Mouse (Mus musculus) olfactory bulb, adult 2 months (tissue): ENCODE data around the gene Fam78b. TPM values are rescaled to one million over a fixed set of nuclear protein-coding genes. Genes with fewer than 3 reads are reported as not detected.

ENCODE experiments used
- H3K27ac ChIP-seq: fragments of 200-500 bp; 2 replicates; pipeline ENCODE4 v1.5.1; 2012; ENCODE audit warnings: low read depth, low read length; ENCODE audit not compliant: insufficient read depth
- H3K4me1 ChIP-seq: fragments of 200-500 bp; 2 replicates; pipeline ENCODE4 v1.6.1; 2012; ENCODE audit warnings: low read length; ENCODE audit not compliant: control insufficient read depth, insufficient read depth
- H3K4me3 ChIP-seq: fragments of 200-500 bp; 2 replicates; pipeline ENCODE4 v1.5.1; 2012; ENCODE audit warnings: mild to moderate bottlenecking, low read depth, low read length, moderate library complexity; ENCODE audit not compliant: insufficient read depth
- CTCF ChIP-seq: fragments of 200-500 bp; IDR thresholded peaks from 2 replicates; pipeline ENCODE4 v1.5.1; 2012; ENCODE audit warnings: low read depth, mild to moderate bottlenecking, low read length, moderate library complexity; ENCODE audit not compliant: insufficient read depth
- POLR2A ChIP-seq: fragments of 200-500 bp; IDR thresholded peaks from 2 replicates; pipeline ENCODE4 v1.6.1; 2012; ENCODE audit warnings: mild to moderate bottlenecking, low read depth, low read length, moderate library complexity; ENCODE audit not compliant: insufficient read depth
- WGBS: fragments of 180-500 bp; shearing (Covaris S2); methylation state at CpG from one replicate; pipeline ENCODE4 v1.1.7; 2018; 5-methylcytosine and 5-hydroxymethylcytosine counted together
- polyA plus RNA-seq: library from polyadenylated mRNA; stranded (reverse); fragments of >200 nt; gene quantifications from 2 replicates; pipeline ENCODE4 v1.2.4, GENCODE M21; 2012; ENCODE audit warnings: low replicate concordance; ENCODE audit not compliant: missing spikeins, insufficient read depth, insufficient read length

The Fam78b gene
- polyA plus RNA-seq, 1 experiment, result not detected

DNA sequence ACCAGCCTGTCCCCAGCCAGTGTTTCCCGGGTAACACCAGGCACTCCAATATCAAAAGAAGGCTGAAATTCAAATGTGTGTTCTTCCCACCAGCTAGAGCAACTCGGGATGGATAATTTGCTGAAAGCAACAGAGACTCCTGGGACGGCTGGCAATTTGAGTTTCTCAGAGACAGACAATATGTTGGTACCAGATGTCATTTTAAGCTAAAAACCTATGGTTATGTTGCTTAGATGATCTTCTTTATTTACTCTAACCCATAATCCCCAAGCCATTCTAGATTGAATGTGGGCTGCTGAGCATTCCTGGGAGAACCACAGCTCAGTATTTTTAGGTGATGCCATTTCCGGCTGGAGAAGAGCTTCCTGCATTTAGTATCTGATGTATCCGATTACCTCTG is 56.3 kb downstream of the Fam78b start:
- WGBS, result 22% methylated on average over 5 of the region's 5 CpGs

DNA sequence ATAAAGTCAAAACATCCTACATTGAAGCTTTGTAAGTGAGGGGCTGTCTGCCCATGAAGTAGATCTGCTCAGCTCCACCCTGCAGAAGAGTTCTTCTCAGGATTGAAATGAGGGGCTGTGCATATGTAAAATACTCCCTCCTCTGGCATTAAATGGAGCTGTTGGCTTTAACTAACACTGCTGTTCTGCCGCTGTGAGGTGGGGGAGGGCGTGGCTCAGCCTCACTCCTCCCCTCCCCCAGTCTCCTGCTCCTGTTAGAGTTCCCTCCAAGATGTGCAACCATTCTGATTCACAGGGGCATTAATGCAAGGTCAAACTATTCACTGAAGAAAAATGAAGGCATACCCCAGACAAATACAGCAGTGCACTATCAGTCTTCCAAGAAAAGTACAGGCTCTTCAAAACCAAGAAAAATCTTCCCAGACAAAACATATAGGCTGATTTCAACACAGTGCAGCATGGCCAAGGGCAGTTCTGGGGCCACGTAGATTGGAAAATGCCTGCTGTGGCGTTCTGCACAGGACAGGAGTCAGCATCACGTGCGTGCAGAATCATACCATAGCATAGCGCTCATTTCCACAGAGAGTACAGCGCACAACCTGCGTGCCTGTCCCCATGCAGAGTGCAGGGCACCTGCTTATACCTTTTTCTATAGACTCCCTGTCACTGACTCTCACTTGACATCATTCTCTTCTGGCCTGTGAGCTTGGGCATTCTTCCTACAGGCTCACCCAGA is 58.5 kb downstream of the Fam78b start:
- 68% methylated on average over 9 of the region's 9 CpGs for WGBS
- TF ChIP-seq POLR2A, result no peak
- no peak for TF ChIP-seq CTCF
- H3K4me3 ChIP-seq, result no peak overlapping the region
- H3K4me1 ChIP-seq, result peaks cover 31% of the 10 kb centered on the region
- no peak overlapping the region for H3K27ac ChIP-seq

More for the DNA sequence above, 56.3 kb downstream of the Fam78b start:
- TF ChIP-seq POLR2A, result no peak
- TF ChIP-seq CTCF, result no peak
- 0 out of 2 replicates have a peak overlapping the region, but pooled peaks have one; percentile 43 for H3K27ac ChIP-seq
- no peak overlapping the region for H3K4me3 ChIP-seq
- peaks cover 33% of the 10 kb centered on the region for H3K4me1 ChIP-seq

DNA sequence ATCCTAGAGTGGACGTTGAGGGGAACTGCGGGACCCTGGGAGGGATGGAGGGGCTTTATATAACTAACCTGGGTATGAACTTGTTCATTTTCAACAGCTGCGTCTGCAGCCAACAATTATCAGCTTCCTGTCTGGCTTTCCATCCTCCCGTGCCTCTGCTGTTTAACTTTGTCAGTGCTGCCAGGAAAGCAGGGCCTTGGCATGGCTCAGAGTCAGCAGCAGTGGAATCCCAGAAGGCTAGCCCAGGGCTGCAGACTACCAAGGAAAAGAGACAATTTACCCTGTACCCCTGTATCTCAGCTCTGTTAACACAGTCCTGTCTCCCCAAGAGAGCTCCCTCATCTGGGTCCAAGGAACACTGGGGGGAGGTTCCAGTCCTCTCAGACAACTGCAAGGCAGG is 62.8 kb downstream of the Fam78b start:
- TF ChIP-seq CTCF (no peak), POLR2A (no peak)

DNA sequence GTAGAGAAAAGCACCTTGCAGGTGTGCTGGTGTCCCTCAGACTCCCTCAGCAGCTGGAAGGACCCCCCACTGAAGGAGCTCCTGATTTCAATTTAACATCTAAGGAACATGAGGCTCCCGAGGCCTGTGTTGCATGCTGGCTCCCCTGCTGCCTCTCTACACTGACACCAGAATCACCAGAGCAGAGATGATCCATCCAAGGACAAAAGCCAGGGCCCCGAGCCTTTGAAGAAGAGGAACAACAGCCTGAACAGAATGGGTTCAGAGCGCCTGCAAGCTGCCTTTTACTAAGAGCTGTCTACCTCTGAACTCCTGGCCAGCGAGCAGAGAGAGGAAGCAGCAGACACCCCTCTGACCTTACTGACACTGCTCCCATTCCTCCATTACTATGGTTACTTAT is 64.3 kb downstream of the Fam78b start:
- WGBS, result 53% methylated on average over 4 of the region's 4 CpGs
- Histone ChIP-seq H3K4me1 (peaks cover 44% of the 10 kb centered on the region), H3K27ac (0 out of 2 replicates have a peak overlapping the region, but pooled peaks have one; percentile 50), H3K4me3 (no peak overlapping the region)
- TF ChIP-seq CTCF, result no peak
- no peak for TF ChIP-seq POLR2A

More for the DNA sequence above, 62.8 kb downstream of the Fam78b start:
- H3K27ac ChIP-seq, result peak overlapping the region; percentile 10; the same call in 1 of the 2 replicates
- WGBS, result 42% methylated on average over 4 of the region's 4 CpGs
- H3K4me1 ChIP-seq, result peaks cover 40% of the 10 kb centered on the region
- H3K4me3 ChIP-seq, result no peak overlapping the region

DNA sequence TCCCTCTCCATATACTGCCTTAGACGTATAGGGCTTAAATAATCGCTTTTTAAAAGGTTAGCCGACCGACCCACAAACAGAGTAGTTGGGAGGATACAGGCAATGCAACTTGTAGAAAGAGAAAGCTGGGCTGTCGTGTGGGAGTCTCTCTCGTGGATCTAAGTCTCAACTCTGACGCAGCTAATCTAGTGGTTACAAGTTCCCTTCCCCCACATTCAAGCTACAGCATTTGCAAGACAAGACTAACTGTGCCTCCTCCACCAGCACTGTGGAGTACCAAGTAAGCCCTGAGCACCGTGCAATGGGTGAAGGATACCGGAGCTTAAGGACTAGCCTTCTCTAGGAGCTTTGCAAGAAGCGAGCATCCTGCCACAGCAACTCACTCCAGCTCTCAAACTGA is 64.8 kb downstream of the Fam78b start:
- WGBS, result 34% methylated on average over 10 of the region's 10 CpGs
- Histone ChIP-seq H3K4me1 (peaks cover 46% of the 10 kb centered on the region), H3K4me3 (no peak overlapping the region), H3K27ac (peak overlapping the region; percentile 50)
- TF ChIP-seq POLR2A (no peak), CTCF (no peak)

DNA sequence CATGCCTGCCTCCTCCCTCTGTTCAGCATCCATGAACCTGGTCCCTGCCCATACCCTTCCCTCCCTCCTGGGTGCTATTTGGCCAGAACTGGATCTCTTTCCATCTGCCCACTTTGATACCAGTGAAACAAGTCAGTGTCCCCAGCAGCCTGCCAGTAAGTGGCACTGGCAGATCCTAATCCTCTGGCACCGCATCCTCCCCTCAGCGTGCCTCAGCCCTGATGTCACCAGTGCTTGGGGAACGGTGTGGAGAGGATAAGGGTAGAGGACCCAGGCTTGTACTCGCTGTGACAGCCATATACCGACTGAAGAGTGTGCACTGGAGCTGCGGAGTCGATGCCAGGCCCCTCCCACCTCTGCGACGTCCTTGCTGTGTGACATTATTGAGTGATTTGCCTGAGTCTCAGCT is 65.7 kb downstream of the Fam78b start:
- whole genome bisulfite sequencing, result 29% methylated on average over 9 of the region's 9 CpGs
- Histone ChIP-seq H3K27ac (peak overlapping the region; percentile 50), H3K4me3 (no peak overlapping the region), H3K4me1 (peaks cover 49% of the 10 kb centered on the region)
- TF ChIP-seq CTCF, result no peak

DNA sequence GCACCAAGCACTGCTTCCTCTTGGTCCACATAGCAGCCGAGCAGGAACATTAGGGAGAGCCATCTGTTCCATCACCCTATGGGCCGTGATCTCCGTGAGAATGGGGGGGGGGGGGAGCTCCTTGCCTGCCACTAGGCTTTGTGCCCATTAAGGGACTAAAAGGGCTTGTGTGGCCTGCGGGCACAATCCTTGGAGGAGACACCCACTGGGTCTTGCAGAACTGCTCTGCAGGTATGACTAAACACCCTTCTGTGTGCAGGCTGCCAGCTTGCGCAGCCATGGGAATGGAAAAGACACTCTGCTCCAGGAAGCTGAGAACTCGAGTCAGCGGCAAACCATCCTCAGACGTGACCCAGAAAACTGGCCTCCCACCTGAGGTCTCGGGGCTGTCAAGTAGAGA is 68.5 kb downstream of the Fam78b start:
- Histone ChIP-seq H3K27ac (peak overlapping the region; percentile 23), H3K4me3 (no peak overlapping the region), H3K4me1 (peaks cover 39% of the 10 kb centered on the region)
- TF ChIP-seq CTCF, result no peak
- no peak for TF ChIP-seq POLR2A
- 35% methylated on average over 9 of the region's 9 CpGs for WGBS

DNA sequence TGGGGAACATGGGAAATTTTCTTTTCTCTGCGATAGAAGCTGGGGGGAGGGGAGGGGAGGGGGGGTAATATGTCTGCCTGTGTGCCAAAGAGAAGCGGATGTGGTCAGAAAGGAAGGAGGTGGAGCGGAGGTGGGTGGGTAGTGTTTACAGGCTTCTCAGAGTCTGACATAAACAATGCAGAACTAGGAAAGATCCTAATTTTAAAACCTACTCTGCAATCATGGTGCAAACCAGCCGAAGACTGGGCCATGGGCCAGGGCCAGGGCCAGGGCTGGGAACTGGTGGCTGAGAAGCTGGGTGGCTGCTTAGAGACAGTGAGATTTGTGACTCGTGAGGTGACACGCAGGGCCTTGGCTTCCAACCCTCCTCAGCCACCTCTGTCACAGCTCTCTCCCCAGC is 69.1 kb downstream of the Fam78b start:
- Histone ChIP-seq H3K4me1 (peaks cover 35% of the 10 kb centered on the region), H3K4me3 (no peak overlapping the region), H3K27ac (peak overlapping the region; percentile 52)
- TF ChIP-seq CTCF, result no peak
- TF ChIP-seq POLR2A, result no peak
- WGBS, result 20% methylated on average over 6 of the region's 6 CpGs

DNA sequence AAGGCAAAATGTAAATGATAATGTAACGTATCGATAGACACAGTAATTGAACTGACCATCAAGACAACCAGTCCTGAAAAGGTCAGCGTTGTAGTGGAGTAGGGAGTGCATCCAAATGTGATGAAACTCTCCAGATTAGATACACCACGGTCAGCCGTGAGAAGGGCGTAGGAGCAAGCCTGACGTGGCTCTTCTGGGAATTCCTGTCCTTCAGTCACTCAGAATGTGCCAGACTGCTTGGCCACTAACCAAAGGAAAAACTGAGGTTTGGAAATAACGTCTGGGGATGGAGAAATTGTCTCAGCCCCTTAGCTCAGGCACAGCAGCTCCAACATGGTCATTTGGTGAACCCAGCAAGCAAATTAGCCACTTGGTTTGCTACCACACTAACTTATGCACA is 74.5 kb downstream of the Fam78b start:
- Histone ChIP-seq H3K4me1 (peaks cover 19% of the 10 kb centered on the region), H3K27ac (0 out of 2 replicates have a peak overlapping the region, but pooled peaks have one; percentile 3), H3K4me3 (no peak overlapping the region)
- TF ChIP-seq POLR2A, result no peak
- no peak for TF ChIP-seq CTCF
- WGBS, result 79% methylated on average over 8 of the region's 8 CpGs
